Mouse (Mus musculus): ENCODE measurements around the gene Gucd1.

- no peak for TF ChIP-seq CTCF (IDR thresholded peaks at IDR 0.05; ENCODE audit: control insufficient read depth, insufficient read depth, low read length)
- no peak for TF ChIP-seq POLR2A (IDR thresholded peaks at IDR 0.05; ENCODE audit: borderline replicate concordance, control insufficient read depth, low read depth, low read length)
Measured at GRCm38 (mm10) chr10:75304049-75304405, 213.7 kb downstream of the Gucd1 start.
